Mouse (Mus musculus): ENCODE data around the gene Col27a1. TPM values are rescaled to one million over a fixed set of nuclear protein-coding genes. Genes with fewer than 3 reads are reported as not detected.

Col27a1 gene
- polyA plus RNA-seq (2014; fragmentation: Illumina TruSeq; extraction: RNeasy Lipid Tissue Mini Kit (QIAGEN cat#74804); ENCODE audit: low read depth, low replicate concordance): 1.7 TPM

DNA sequence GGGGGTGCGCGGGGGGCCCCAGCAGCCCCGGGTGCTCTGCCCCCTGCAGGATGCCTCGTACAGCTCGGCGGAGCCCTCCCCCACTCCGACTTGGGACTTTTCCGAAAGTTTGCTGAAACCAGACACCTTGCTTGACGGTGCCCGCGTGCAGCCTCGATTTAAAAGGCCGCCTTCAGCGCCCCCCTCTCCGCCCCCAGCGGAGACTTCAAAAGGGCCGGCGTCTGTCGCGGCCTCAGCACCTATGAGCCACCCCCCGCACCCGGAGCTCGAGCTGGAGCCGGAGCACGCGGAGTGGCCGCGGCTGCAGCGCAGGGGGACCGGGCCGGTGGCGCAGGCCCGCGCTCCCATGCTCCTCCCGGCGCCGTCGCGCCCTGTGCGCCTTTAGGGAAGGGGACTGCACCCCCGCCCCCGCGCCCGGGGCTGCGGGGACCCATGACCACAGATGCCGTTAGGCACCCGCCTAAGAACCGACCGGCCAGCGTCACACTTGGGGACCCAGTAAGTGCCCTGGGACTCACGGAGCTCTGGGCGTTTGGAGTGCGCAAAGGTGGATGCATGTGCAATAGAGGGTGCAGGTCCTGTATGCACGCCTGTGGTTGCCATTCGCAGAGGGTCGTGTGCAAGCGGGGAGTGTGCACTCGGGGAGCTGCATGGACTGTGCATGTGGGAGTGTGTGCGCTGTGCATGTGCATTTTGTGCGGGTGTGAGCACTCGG lies at the start of gene Col27a1:
Gene Col27a1, plus strand, starts transcription at position 98 of the 715 bp plus-strand sequence.

DNA sequence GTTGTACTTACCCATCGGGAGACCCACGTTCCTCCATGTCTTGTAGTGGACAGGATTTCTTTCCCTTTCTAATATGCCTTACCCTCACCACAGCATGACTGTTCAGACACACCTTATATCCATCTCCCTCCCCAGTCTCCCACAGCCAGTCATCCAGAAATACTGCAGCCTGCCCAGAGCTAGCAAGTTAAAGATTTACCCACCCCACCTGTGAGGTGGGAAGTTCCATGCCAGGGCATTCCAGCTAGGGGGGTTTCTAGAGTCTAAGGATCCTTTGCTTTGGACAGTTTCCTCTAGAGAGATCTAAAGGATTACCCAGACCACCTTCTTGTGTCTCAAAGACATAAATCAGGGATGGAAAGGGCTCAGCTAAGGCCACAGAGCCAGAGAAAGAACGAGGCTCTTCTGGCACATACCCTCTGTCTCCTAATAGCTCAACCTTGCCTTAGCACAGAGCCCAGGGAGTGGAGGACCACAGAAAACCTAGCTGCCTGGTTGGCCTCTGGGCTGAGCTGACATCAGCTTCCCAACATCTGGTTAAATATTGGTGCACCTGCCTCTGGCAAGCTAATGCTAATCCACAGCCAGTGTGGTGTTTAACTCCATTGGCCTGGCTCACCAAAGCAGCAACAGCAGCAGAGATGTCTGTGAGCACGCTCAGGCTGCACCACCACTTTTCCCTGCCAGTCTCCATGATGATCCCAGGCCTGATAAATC lies 41.7 kb upstream of the Col27a1 start, which contains the start of gene Kif12:
Gene Kif12, minus strand, starts transcription at position 163 of the 717 bp plus-strand sequence.

DNA sequence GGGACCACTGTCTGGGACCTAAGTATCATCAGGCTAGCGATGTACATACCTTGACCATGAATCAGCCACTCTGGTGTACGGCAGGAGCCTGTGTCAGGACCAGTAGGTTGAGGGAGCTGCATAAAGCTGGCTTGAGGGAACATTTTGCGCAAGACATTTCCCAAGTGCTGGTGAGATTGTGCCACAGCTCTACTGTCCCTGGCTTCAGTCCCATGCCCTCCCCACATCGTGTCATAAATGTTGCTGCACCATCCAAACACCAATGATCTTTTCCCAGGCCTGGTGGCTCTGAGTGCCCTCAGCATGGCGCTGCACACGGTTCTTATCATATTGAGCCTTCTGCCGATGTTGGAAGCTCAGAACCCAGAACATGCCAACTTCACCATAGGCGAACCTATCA lies 130.5 kb downstream of the Col27a1 start, which contains the start of gene Orm1:
Gene Orm1, plus strand, starts transcription at position 266 of the 400 bp plus-strand sequence.

DNA sequence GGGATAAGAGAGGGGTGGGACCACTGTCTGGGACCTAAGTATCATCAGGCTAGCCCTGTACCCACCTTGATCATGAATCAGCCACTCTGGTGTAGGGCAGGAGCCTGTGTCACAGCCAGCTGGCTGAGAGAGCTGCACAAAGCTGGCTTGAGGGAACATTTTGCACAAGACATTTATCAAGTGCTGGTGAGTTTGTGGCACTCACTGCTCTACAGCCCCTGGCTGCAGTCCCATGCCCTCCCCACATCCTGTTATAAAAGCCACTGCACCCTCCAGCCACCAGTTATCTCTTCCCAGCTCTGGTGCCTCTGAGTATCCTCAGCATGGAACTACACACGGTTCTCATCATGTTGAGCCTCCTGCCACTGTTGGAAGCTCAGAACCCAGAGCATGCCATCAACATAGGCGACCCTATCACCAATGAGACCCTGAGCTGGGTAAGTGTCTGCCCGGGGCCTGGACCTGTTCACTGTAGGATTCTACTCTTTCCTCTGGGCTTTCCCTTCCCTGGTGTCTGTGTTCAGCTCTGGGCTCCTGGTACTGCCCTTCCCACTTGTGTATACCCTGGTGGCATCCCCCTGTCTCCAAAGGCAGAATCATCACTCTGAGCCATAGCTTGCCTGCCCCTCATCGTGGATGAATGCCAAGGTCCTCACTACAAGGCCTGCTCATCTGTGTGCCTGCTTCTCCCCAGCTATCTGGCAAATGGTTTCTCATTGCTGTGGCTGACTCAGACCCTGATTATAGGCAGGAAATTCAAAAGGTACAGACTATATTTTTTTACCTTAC lies 142.3 kb downstream of the Col27a1 start, which contains the start of gene Orm3:
Gene Orm3, plus strand, starts transcription at position 286 of the 789 bp plus-strand sequence.

DNA sequence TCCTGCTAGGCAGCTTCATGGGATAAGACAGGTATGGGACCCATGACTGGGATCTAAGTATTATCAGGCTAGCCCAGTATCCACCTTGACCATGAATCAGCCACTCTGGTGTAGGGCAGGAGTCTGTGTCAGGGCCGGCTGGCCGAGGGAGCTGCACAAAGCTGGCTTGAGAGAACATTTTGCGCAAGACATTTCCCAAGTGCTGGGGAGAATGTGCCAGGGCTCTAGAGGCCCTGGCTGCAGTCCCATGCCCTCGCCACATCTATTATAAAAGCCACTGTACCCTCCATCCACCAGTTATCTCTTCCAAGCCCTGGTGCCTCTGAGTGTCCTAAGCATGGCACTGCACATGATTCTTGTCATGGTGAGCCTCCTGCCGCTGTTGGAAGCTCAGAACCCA lies 148.3 kb downstream of the Col27a1 start, which contains the start of gene Orm2:
Gene Orm2, plus strand, starts transcription at position 300 of the 400 bp plus-strand sequence.

Other genes with a start within 250 kb of the Col27a1 start
- gene Zfp618, start 248.4 kb upstream of the Col27a1 start, polyA plus RNA-seq (2014; fragmentation: Illumina TruSeq; extraction: RNeasy Lipid Tissue Mini Kit (QIAGEN cat#74804); ENCODE audit: low read depth, low replicate concordance): 0.19 TPM
- gene Ambp, start 59.2 kb upstream of the Col27a1 start, polyA plus RNA-seq (2014; fragmentation: Illumina TruSeq; extraction: RNeasy Lipid Tissue Mini Kit (QIAGEN cat#74804); ENCODE audit: low read depth, low replicate concordance): 569 TPM
- not detected for gene Kif12, start 41.9 kb upstream of the Col27a1 start, polyA plus RNA-seq (2014; fragmentation: Illumina TruSeq; extraction: RNeasy Lipid Tissue Mini Kit (QIAGEN cat#74804); ENCODE audit: low read depth, low replicate concordance)
- gene Orm1, start 130.6 kb downstream of the Col27a1 start, polyA plus RNA-seq (2014; fragmentation: Illumina TruSeq; extraction: RNeasy Lipid Tissue Mini Kit (QIAGEN cat#74804); ENCODE audit: low read depth, low replicate concordance): 1,994 TPM
- 44.5 TPM for gene Orm3, start 142.2 kb downstream of the Col27a1 start, polyA plus RNA-seq (2014; fragmentation: Illumina TruSeq; extraction: RNeasy Lipid Tissue Mini Kit (QIAGEN cat#74804); ENCODE audit: low read depth, low replicate concordance)
- gene Orm2, start 148.4 kb downstream of the Col27a1 start, polyA plus RNA-seq (2014; fragmentation: Illumina TruSeq; extraction: RNeasy Lipid Tissue Mini Kit (QIAGEN cat#74804); ENCODE audit: low read depth, low replicate concordance): 74.8 TPM
- 0.05 TPM for gene Akna, start 189.3 kb downstream of the Col27a1 start, polyA plus RNA-seq (2014; fragmentation: Illumina TruSeq; extraction: RNeasy Lipid Tissue Mini Kit (QIAGEN cat#74804); ENCODE audit: low read depth, low replicate concordance)